Mouse (Mus musculus) layer of hippocampus, adult 2 months (tissue): Measurements from ENCODE around the gene Rasip1. TPM values are rescaled to one million over a fixed set of nuclear protein-coding genes. Genes with fewer than 3 reads are reported as not detected.
A peak's percentile ranks its signal among the peaks of the same experiment; 100 is the strongest.

ENCODE experiments used
- DNase-seq, 2 experiments: peaks; one replicate each; pipeline ENCODE4 v3.0.0; 2022; ENCODE audit warnings: low spot score in 2 of 2
- H3K27ac ChIP-seq: fragments of 200-600 bp; 2 replicates; pipeline ENCODE4 v1.8.1; 2022
- H3K4me3 ChIP-seq: fragments of 200-600 bp; 2 replicates; pipeline ENCODE4 v1.8.1; 2022; ENCODE audit warnings: mild to moderate bottlenecking
- CTCF ChIP-seq: fragments of 200-600 bp; conservative IDR thresholded peaks from 2 replicates; pipeline ENCODE4 v1.8.1; 2022; ENCODE audit warnings: antibody characterized with exemption, mild to moderate bottlenecking, moderate library complexity
- total RNA-seq, 2 experiments: library from RNA; stranded (reverse); gene quantifications; 2 replicates each; pipeline ENCODE4 v1.2.3; 2021

Gene Rasip1
- total RNA-seq, 2 experiments from 2014 or later, result 6.1 to 7.4 TPM

DNA sequence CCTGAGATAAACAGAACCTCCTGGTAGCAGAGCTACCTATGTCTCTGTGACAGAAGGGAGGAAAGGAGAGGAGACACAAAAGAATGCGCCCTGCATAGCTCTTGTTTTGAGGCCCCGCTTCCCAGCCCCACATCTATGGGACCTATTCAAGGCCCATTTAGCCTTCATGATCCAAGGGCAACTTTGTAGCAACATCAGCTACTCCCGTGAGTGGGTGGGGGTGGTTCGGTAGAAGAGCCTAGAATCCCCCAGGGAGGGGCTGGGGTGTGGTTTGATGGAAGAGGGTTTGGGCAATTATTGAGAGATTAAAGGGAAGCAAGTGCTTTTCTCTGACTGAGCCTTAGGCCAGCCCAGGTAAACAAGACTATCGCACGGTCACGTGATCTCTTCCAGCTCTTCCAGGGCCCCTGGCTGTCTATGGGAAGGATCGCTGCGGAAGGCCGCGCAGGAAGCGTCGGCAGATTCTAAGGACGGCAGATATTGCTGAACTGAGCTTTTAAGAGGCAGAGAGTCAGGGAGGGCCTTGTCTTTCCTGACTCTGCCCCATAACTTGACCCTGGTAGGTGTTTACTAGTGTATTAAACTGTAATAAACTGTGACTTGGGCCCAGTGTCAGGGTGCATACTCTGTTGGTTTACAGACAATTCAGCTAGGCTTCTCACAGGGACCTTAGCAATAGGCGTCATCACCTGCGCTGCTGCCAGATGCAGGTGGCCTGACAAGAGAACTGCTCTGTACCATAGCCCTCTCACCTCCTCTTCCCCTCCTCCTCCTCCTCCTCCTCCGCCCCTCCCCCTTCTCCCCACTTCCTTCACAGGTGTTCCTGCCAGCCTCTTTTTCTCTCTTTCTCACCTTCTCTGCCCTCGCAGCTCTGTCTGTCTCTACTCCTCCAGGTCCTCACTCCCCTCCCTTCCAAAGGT is 28.1 kb upstream of the Rasip1 start:
- Histone ChIP-seq H3K27ac (no peak overlapping the region), H3K4me3 (no peak overlapping the region)
- TF ChIP-seq CTCF, result no peak
- no peak for DNase-seq

DNA sequence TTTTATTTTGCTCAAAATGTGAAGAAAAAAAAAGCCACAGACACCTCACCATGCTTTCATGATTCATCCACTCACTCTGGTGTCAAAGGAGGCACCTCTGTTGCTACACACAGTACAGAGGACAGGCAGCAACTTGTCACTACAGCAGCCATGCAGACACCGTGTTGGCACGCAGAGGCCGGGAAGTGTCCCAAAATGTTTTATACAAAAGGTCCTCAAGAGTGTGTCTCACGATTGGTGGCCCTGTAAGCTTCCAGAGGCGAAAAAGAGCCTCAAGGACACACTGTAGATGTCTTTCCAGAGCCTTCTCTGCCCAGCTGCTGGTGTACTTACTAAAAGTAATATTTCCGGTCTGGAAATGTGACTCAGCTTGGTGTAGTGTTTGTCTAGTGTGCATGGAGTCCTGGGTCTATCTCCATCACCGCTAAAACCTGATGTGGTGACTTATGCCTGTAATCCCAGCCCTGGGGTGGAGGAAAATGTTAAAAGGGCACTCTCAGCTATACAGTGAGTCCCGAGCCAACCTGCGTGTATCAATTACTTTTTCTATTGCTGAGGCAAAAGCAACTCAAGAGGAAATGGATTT is 21.5 kb upstream of the Rasip1 start:
- H3K4me3 ChIP-seq, result no peak overlapping the region
- TF ChIP-seq CTCF, result no peak
- H3K27ac ChIP-seq, result no peak overlapping the region
- no peak for DNase-seq

DNA sequence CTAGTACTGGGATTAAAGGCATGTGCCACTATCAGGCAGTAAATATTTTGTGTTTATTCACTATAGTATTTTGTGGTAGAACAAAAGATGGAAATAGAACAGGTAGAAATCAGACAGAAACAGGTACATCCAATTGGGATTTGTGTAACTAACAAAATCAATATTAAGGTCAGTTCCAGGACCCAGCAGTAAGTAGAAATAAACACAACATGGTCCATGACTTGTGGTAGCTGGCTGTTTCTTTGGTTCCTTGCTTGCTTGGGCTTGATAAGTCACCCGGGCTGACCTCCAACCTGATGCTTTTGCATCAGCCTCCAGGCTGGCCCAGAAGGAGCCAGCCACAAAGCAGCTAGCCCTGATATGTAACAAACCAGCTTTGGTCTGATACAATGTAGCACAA is 17.8 kb upstream of the Rasip1 start:
- TF ChIP-seq CTCF, result no peak
- Histone ChIP-seq H3K4me3 (no peak overlapping the region), H3K27ac (no peak overlapping the region)
- DNase-seq, result no peak

DNA sequence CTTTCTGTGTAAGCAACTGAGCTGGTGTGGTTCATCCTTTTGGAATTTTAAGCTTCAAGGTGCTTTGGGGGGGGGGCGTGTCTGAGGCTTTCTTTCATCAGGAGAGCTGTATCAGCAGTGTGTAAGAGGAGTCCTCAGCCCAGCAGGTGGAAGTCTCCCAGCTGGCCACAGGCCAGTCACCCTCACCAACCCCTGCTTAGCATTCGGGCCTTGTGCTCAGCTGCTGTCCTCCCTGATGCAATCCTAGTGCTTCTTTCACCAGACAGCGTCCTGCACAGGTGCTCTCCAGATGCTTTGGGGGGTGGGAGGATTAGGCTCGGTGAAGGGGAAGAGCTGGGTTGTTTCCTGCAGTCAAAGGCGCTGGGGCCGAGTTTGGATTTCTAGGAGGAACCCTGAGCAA is 11.0 kb upstream of the Rasip1 start:
- Histone ChIP-seq H3K4me3 (no peak overlapping the region), H3K27ac (no peak overlapping the region)
- DNase-seq, result no peak
- TF ChIP-seq CTCF, result no peak

DNA sequence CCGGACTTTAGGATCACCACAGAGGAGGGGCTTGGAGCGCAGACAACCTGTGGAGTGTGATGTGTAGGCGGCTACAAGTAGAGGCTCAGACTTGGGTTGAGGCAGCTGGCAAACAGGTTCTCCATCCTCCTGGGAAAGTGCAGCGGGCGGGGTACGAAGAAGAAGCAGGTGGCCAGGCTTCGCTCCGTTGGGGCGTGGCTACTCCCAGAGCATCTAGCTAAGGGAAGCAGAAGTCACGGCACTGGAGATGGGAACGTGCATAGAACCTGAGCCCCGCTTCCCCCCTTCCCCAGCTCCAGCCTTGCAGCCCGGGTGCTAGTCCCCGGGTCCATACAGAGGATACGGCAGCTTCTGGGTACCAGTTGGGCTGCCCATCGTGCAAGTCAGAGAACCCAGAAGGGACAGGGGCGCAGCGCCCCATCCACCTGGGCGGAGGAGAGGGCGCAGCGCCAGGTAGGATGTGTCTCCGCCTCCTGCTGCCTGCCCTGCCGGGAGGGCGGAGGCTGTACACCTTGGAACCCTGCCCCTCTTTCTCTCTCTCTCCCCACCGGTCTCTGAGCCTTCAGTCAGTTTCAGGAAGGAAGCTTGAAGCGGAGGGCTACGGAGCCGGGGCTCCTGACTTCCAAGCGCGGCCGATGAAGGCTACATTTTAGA is 10.1 kb upstream of the Rasip1 start, which contains the start of gene Fut1:
Fut1 (plus strand) TSS at position 248 of the 654 bp plus-strand sequence.
- no peak for DNase-seq
- Histone ChIP-seq H3K27ac (no peak within 1 kb of the TSS), H3K4me3 (no peak within 1 kb of the TSS)
- TF ChIP-seq CTCF, result no peak

DNA sequence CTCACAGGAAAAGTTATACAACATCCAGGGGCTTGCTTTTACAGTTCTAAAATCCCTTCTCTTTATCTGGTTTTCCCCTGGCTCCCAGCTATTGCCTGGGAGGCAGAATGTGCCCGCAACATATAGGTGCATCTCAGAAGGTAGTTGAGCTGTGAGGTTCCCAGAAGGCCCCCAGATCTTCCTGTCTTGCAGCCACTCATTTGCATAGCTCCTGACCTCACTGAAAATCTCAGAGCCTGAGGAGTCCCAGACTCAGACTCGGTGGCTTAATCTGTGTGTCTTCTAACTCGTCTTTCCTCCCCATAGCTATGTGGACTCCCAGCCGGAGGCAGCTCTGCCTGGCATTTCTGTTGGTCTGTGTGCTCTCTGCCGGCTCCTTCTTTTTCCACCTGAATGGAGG is 9.0 kb upstream of the Rasip1 start:
- TF ChIP-seq CTCF, result no peak
- no peak overlapping the region for H3K27ac ChIP-seq
- no peak overlapping the region for H3K4me3 ChIP-seq
- no peak for DNase-seq

DNA sequence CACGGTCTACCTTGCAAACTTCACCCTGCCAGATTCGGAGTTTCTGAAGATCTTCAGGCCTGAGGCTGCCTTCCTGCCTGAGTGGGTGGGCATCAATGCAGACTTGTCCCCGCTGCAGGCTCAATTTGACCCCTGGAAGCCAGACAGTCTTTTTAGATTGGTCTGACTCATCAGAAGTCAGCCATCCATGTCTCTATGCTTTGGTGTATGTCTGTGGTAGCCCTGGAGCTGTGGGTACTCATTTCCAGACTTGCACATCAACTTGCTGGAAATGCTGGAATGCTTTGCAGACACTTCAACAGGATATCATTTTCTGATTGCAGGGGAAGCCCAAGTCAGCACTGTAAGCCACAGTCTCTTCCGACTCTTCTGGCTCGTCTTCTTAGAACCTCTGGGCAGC is 7.7 kb upstream of the Rasip1 start:
- DNase-seq, result no peak
- Histone ChIP-seq H3K27ac (no peak overlapping the region), H3K4me3 (no peak overlapping the region)
- no peak for TF ChIP-seq CTCF

DNA sequence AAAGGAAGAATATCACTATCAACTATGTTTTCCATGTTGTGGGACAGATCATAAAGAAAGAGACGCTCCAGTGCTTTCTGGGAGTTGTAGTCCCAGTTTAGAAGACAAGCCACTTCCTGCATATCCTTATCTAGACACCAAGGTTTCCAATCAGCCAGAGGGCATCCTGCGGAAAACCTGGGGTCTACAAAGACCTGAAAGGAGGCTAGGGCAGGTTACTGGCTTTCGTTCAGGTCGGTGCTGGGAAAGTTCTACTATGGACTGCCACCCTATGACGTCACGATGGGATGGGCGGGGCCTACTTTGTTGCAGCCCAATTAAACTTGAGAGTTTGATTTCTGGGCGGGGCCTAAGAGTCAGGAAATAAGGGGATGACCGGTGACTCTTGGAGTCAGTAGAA is 5.8 kb upstream of the Rasip1 start, which contains the start of gene Izumo1:
Izumo1 (plus strand) TSS at position 369 of the 400 bp plus-strand sequence.
- no peak for TF ChIP-seq CTCF
- H3K27ac ChIP-seq, result no peak within 1 kb of the TSS
- DNase-seq, result no peak
- H3K4me3 ChIP-seq, result no peak within 1 kb of the TSS

DNA sequence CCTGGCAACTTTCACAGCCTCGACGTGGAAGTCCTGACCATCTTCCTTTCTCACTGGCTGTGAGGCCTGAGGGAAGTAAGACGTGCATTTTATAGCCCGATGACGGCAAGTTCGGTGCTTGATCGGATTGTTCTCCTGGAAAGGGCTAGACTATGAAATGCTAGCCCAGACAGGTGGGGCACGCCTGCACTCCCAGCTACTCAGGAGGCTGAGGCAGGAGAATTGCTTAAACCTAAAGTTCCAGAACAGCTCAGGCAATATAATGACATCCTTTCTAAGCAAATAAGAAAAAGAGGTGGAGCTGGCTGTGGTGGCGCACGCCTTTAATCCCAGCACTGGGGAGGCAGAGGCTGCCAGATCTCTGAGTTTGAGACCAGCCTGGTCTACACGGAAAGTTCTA is 3.8 kb upstream of the Rasip1 start:
- H3K27ac ChIP-seq, result no peak overlapping the region
- H3K4me3 ChIP-seq, result no peak overlapping the region
- no peak for DNase-seq
- no peak for TF ChIP-seq CTCF

DNA sequence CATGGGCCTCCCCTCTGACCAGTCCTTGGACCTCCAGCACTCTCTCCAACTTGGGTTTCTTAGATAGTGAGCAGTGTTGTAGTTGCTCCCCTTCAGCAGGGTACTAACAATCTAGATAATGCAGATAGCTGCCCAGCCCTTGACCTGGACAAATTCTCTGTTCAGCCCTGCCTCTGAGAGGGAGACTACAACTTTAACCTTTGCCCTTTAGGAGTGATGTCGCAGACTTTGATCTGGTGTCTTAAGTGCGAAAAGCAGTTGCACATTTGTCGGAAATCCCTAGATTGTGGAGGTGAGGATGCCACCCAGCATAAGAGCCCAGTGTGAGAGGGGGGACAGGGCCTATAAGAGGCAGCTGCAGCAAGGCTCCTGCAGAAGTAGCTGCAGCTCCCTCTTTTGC is 2.6 kb upstream of the Rasip1 start:
- TF ChIP-seq CTCF, result no peak
- Histone ChIP-seq H3K4me3 (no peak overlapping the region), H3K27ac (no peak overlapping the region)
- DNase-seq, result no peak

DNA sequence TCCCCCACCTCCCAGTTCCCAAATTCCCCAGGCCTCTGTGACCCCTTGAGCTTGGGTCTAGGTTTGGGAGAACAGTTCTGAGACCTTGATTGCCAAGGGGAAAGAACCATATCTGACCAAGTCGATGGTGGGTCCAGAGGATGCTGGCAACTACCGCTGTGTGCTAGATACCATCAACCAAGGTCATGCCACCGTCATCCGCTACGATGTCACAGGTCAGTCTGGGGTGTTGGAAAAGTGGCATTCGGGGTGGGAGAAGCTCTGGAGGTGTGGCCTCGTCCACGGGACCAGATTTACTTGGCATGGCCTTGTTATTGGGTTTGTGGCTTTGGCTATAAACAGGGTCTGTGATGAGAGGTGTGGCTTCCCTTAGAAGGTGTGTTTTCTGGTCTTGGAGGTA is 1.8 kb upstream of the Rasip1 start:
- no peak for TF ChIP-seq CTCF
- Histone ChIP-seq H3K27ac (no peak overlapping the region), H3K4me3 (no peak overlapping the region)
- DNase-seq, result no peak

DNA sequence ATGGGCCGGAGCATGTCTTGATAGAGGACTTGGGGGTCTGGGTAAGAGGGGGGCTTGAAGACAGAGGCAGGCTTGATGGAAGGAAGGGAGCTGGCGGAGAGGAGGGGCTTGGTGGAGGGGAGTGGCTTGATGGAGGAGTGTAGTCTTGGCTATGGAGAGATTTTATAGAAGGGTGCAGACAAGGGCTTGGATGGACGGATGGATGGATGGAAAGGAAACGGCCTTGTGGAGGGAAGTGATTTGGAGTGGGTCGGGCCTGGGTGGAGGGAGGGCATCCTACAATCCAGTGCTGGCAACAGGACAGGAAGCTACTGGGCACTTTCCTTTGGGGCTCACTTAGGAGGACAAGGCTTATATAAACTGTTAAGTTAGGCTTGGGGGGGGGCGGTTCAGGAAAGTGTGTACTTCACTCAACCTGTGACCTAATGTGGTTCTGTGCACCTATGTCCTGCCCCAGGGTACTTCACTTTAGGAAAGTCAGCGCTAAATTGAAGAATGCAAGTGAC is 664 bp upstream of the Rasip1 start:
- no peak for TF ChIP-seq CTCF
- DNase-seq, result no peak
- Histone ChIP-seq H3K27ac (peak overlapping the region; percentile 46; the same call in 1 of the 2 replicates), H3K4me3 (no peak overlapping the region)
